ENCODE assay signal across 8 mouse cellular contexts in the genomic region with DNA sequence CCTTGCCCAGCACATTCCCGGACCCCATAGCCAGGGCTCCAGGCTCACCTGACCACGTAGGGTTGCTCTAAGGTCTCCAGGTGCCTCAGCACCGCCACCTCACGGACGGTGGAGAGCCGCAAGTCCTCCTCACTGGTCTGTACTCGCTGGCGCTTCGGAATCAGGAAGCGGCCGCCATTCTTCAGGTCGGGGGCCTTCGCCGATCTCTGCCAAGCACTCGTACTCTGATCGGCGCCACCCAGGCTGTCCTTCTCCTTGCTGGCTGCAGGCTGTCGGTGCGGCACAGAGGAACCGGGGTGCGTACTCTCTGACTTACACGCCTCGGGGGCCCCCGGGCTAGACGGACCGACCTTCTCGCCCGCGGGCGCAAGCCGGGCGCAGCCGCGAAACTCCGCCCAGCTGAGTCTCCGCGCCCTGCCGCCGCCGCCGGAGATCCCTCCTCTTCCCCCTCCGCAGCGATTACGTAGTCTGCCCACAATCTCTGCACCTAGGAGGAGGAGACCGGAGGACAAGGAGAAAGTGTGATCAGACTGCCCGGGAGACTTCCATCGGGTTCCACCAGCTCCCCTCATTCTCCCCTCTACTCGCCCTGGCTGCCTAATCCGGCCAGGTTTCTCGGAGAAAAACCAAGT. TPM values are rescaled to one million over a fixed set of nuclear protein-coding genes. Genes with fewer than 3 reads are reported as not detected.
DNase-seq lines count a peak whose midpoint lies in the region; ATAC-seq and TF ChIP-seq lines count a peak whose summit lies in the region.

No protein-coding gene starts in this region.

- H3K36me3 ChIP-seq in lung, embryonic 16.5 days (ENCODE audit: control insufficient read depth, insufficient read depth, low read length): 0 out of 2 replicates have a peak, but pooled peaks cover 2% of the 10 kb centered on the region

- no peaks in the 10 kb centered on the region for H3K4me1 ChIP-seq in cortical plate, adult 2 months (ENCODE audit: control insufficient read depth, insufficient read depth, low read length)
- peaks cover 12% of the 10 kb centered on the region for H3K4me1 ChIP-seq in lung, embryonic 16.5 days (replicated peaks; ENCODE audit: control insufficient read depth, insufficient read depth, low read length)

- peak overlapping the region; percentile 79 for H3K9ac ChIP-seq in lung, embryonic 16.5 days (ENCODE audit: low read length)

- no peak for TF ChIP-seq POLR2A in cortical plate, adult 2 months (IDR thresholded peaks at IDR 0.05; ENCODE audit: extremely low read depth, insufficient read depth, low read length)

- peak; percentile 92 for ATAC-seq in lung, embryonic 16.5 days (ENCODE audit: low read depth)
- peak; percentile 85 for ATAC-seq in neutrophil, adult 5-6 weeks (ENCODE audit: extremely low read depth, insufficient number of reproducible peaks, low FRiP score, poor library complexity, severe bottlenecking)

- intact Hi-C loops in left cerebral cortex, postnatal 36 days (cut with DNase I): loop anchor here (1.0 kb wide), 1 partner anchor 13 kb away; no protein-coding TSS in a partner anchor
- intact Hi-C loops in left cerebral cortex, postnatal 14 days (cut with DNase I): loop anchor here (10.0 kb wide), 1 partner anchor 764 kb away; no protein-coding TSS in a partner anchor

- under 1% methylated on average over 48 of the region's 50 CpGs for WGBS in lung, embryonic 16.5 days

- peaks cover 11% of the 10 kb centered on the region for H3K27me3 ChIP-seq in lung, embryonic 16.5 days (ENCODE audit: control insufficient read depth, insufficient read depth, low read depth, low read length)

- H3K4me3 ChIP-seq in cortical plate, adult 2 months (ENCODE audit: insufficient read depth, low read length): peak overlapping the region; percentile 43
- peak overlapping the region; percentile 74 for H3K4me3 ChIP-seq in lung, embryonic 16.5 days (ENCODE audit: low read length)

- no peaks in the 10 kb centered on the region for H3K9me3 ChIP-seq in lung, embryonic 16.5 days (ENCODE audit: control insufficient read depth, low read length)

- peak overlapping the region; percentile 66; the same call in 1 of the 2 replicates for H3K27ac ChIP-seq in cortical plate, adult 2 months (ENCODE audit: insufficient read depth, low read length)
- H3K27ac ChIP-seq in lung, embryonic 16.5 days (ENCODE audit: low read length): peak overlapping the region; percentile 65

- peak; percentile 30 to 40 for DNase-seq in left cerebral cortex, postnatal 36 days (ENCODE audit: low spot score in 2 of 2)
- no peak for DNase-seq in left cerebral cortex, postnatal 14 days (ENCODE audit: low spot score in 2 of 2)
- DNase-seq in heart, adult 9 months (ENCODE audit: low spot score in 2 of 2): peak; percentile 74 to 79
- DNase-seq in kidney, adult 8-10 months: peak; percentile 69 to 84
- DNase-seq in urinary bladder, adult 18-20 months (ENCODE audit: low spot score in 2 of 2): peak; percentile 70 to 87

- H3K4me2 ChIP-seq in lung, embryonic 16.5 days (ENCODE audit: low read depth, low read length): peak overlapping the region; percentile 98

- TF ChIP-seq CTCF in cortical plate, adult 2 months (IDR thresholded peaks at IDR 0.05; ENCODE audit: extremely low read depth, insufficient read depth, low read length): no peak

RNA-seq across cellular contexts. Expression of gene E030030I06Rik, which starts 0.5 kb away (rescaled TPM):
- total RNA-seq in left cerebral cortex, postnatal 36 days (2021): 1 to 10 TPM in 1 of 2 experiments, under 1 TPM in 1; 0.86 to 2.5 TPM
- 1 to 10 TPM in 1 of 2 experiments, not detected in 1; 1.1 TPM for total RNA-seq in left cerebral cortex, postnatal 14 days (2021)
- polyA plus RNA-seq in cortical plate, adult 2 months (2012; rRNA removed): 0.31 and 0.55 TPM in 2 replicates
- 24.5 and 31.4 TPM in 2 replicates for polyA plus RNA-seq in lung, embryonic 16.5 days (2015; fragmentation: Nextera tagmentation; extraction: Ambion mirVana)
- total RNA-seq in neutrophil, adult 5-6 weeks (2017): 27.4 and 38.9 TPM in 2 replicates

RNA-seq across cellular contexts. Expression of gene Raet1e, which starts 9.8 kb away (rescaled TPM):
- not detected for total RNA-seq in left cerebral cortex, postnatal 36 days (2021)
- not detected for total RNA-seq in left cerebral cortex, postnatal 14 days (2021)
- polyA plus RNA-seq in cortical plate, adult 2 months (2012; rRNA removed): 0.08 TPM in 1 of 2 replicates, not detected in the other
- 9.0 and 10.8 TPM in 2 replicates for polyA plus RNA-seq in lung, embryonic 16.5 days (2015; fragmentation: Nextera tagmentation; extraction: Ambion mirVana)
- not detected in 2 replicates for total RNA-seq in neutrophil, adult 5-6 weeks (2017)

RNA-seq across cellular contexts. Expression of gene H60b, which starts 9.8 kb away (rescaled TPM):
- total RNA-seq in left cerebral cortex, postnatal 36 days (2021): under 1 TPM; 0.50 to 0.69 TPM
- under 1 TPM; 0.35 to 0.42 TPM for total RNA-seq in left cerebral cortex, postnatal 14 days (2021)
- polyA plus RNA-seq in cortical plate, adult 2 months (2012; rRNA removed): 0.46 and 0.49 TPM in 2 replicates
- polyA plus RNA-seq in lung, embryonic 16.5 days (2015; fragmentation: Nextera tagmentation; extraction: Ambion mirVana): 0.99 and 1.6 TPM in 2 replicates
- total RNA-seq in neutrophil, adult 5-6 weeks (2017): 0.86 and 1.3 TPM in 2 replicates

Comparison
In these comparisons a context has a peak if more than half of its experiments do, and no peak if none do; other contexts are left out.
1. DNase-seq: peak in left cerebral cortex, postnatal 36 days (2 of 2), heart, adult 9 months (2 of 2), kidney, adult 8-10 months (2 of 2) and urinary bladder, adult 18-20 months (2 of 2); none in left cerebral cortex, postnatal 14 days (0 of 2).